Mouse (Mus musculus) mesoderm, embryonic 11.5 days (tissue): ENCODE measurements around the gene Etv5.
"Not testable (repeated sequence)": the region's sequence is repeated elsewhere in the genome, so short reads cannot be mapped to it uniquely, and the experiment has no call there.

ENCODE experiments used
- DNase-seq: peaks from one replicate; pipeline ENCODE4 v3.0.0-alpha.2; 2012; ENCODE audit warnings: low read depth, low spot score

The Etv5 gene

DNA sequence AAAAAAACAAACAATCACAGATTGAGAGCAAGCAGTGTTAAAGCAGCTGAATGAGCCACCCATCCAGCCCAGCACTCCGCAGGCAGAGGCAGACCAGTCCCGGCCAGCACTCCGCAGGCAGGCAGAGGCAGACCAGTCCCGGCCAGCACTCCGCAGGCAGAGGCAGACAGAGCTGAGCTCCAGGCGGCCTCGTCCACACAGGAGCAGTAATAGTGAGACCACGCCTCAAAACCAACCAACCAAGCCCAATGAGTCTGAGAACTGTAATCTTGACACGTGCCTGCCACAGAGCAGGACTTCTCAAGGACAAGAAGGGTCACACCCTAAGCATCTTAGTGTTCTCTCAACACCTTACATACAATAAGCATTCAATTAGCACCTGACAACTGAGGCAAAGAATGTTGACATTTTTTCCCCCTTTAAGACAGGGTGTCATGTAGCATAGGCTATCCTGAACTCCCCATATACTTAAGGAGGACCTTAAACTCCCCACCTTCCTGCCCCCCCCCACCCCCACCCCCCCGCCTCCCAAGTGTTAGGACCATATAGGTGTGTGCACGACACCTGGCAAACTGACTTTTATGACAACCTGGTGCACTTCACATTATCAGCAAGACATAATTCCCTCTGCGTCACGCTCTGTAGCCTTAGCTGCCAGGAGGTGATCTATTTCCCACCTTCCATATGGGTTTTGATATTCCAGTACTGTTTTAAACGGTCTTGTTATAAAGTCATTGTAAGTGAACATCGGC is 44.2 kb downstream of the Etv5 start:
- DNase-seq, result no peak

DNA sequence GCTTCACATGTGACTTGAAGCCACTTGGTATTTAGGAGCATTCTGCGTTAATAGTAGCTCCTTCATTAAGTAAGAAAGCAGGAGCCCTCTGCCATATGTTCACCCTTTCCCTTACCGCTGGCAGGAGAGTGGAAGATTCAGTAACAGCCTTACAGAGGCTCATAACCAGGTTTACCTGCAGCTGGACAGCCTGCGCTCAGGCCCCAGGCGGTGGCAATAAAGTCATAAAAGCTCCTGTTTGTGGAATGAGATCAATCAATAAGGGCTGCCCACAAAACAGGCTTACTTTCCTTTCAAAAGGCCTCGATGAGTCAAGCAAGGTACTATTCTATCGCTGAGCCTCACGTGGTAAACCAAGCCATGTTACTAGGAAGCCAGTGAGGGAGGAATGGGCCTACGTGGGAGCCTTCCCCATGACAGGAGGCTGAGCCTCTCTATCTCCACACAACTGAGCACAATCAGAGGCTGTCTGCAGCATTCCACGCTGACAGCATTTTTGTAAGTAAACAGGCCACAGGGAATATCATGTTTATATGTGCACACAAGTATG is 49.1 kb downstream of the Etv5 start:
- no peak for DNase-seq

DNA sequence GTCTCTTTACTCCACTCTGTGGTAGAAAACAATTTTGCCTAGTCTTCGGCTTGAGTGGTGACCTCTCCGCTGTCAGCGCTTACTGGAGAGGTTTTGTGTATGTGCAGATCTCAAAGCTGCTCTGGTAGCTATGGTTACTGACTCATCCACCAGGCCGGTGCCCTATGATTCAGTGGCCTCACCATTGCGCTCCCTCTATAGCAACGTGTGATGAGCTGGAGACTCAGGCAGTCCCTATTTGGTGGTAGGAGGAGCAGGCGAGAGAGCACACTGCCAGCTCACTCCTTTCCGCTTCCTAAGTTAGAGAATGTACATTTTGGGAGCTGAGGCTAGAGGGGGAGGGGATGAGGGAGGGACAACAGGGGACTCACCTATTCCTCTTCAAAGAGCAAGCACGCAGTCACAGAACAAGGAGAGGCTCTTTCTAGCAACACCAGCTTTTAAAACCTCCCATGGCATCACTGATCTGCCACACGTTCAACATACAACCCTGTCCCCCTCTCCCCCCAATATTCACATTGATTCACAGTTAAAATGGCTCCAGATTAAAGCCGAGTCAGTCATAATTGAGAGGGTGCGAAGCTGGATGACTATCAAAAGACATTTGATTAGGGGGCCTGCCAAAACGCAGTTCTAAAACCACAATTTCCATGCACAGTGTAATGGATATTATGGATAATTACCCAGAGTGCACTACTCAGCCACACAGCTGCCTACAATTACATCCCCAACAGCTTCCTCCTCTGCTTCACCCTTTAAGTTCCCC is 50.2 kb downstream of the Etv5 start:
- DNase-seq, result no peak

DNA sequence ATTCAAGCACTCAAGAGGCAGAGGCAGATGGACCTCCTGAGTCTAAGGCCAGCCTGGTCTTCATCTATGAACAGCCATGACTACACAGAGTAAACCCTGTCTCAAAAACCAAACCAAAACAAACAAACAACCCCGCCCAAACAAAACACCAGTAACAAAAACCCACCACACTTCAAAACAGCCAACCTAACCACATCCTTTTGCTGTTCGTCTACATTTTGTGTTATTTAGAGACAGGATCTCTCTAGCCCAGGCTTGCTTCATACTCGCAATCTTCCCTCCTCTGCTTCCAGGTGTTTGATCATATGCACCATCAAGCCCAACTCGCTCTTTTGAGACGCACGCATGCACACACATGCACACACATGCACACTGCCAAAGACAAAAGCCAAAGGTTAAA is 51.8 kb downstream of the Etv5 start:
- no peak for DNase-seq

DNA sequence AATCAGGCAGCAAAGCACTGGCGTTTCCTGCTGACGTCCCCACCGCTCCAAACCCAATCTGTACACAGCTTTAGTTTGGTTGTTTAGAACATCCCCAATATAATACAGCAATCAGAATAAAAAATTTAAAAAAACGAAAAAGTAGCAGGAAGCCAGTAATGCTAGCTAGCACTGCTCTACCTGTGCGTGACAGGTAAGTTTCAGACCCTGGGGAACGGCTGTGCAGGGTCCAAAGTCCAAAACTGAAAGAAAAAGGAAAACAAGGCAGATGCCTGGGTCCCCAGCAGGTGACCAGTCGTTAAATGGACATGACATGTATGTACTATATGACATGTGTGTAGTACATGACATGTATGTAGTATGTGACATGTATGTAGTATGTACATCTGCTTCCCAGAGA is 57.5 kb downstream of the Etv5 start:
- not testable (repeated sequence) for DNase-seq

DNA sequence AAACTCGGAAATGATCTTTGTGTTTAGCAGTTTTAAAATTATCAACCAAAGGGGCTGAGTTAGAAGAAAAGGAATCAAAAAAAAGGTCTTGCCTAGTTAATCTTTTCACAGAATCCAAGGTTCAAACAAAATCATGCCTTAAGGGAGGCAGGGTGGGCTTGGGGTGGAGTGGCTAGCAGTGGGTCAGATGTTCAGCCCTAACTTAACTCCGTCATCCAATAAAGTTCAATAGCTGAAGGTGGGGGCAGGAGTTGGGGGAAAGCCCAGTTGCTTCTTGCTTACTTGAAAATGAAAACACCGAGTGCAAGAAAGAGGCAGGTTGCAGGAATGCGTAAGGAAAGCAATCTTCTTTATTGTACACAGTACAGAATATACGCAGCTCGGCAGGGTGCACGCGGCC is 58.5 kb downstream of the Etv5 start:
- DNase-seq, result no peak

DNA sequence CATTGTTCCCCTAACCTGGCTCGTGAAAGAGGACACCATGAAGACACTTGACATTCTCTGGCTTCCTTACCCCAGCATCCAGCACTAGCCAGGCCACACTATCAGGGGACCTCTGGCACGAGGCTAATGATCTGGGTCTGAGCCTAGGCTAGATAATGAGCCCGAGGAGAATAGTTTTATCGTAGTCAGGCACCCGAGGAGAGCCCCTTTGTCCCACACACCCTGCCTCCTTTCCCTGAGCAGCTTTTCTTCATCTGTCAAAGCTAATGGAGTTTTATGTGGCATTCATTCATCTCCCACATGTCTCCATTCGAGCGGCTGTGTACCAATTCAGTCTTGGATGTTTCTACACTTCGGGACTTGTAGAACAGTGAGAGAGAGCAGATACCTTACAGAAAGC is 59.5 kb downstream of the Etv5 start:
- DNase-seq, result peak; percentile 48

DNA sequence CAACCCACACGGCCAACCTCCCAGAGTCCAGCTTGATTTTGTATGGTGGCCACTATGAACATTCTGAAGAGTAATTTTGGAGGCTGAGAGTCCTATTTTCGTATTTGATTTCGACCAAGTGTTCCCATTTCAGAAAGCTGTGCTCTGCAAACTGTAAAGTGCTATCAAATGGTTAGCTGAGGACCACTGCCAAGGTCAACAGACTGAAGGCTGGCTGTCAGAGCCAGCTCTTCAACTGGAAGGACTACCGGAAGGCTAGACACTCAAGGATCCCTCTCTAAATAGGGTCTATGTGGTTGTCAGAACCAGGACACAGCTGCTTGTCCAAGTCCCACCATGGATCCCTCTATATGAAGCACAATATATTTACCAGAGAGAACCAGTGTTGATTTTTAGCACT is 60.2 kb downstream of the Etv5 start:
- no peak for DNase-seq

DNA sequence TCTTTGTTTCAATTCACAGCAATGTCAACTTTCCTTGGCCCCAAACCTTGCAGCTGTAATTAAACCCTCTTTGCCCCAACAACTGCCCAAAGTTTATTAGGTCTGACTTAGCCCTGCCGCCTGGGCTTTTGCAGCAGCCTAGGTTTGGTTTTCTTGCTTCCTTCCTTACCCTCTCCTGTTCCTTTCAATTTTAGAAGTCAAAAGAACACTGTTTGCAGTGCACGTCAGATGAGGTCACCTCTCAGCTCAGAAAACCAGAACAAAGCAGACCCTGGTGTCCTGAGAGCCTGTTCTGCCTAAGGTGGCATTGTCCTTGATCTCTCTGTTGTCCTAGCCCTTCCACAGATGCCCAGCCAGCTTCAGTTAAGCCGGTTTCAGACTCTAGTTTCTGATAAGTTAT is 61.8 kb downstream of the Etv5 start:
- no peak for DNase-seq

DNA sequence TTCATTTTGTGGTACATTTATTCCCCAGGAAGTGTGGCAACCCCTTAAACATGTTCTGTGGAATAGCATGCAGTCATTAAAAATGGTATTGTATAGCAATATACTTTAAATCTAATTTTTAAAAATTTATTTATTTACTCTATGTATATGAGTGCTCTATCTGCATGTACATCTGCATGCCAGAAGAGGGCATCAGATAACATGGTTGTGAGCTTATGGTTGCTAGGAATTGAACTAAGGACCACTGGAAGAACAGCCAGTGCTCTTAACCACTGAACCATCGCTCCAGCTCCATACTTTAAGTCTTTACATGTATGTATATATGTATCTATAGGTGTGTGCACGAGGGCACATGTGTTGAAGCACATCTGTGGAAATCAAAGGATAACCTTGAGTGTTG is 64.6 kb downstream of the Etv5 start:
- DNase-seq, result no peak

DNA sequence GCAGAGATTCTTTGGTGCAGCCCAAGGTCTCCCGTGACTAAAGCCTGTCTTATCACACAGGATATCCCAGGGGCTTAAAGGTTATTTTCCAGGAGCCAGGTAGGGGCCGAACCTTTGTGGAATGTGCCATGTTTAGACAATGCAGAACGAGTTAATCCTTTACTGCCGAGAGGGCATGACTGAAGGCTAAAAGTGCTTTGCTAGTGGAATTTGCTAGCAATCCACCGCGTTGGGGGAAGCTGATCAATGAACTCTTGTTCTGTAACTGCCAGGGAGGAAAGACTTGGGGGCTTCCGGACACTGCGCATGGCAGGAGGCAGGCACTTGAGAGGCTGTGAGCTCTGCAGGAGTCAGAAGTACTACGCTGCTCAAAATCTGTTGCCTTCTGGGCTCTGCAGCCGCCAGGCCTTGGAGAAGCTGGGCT is 66.8 kb downstream of the Etv5 start:
- peak; percentile 33 for DNase-seq

DNA sequence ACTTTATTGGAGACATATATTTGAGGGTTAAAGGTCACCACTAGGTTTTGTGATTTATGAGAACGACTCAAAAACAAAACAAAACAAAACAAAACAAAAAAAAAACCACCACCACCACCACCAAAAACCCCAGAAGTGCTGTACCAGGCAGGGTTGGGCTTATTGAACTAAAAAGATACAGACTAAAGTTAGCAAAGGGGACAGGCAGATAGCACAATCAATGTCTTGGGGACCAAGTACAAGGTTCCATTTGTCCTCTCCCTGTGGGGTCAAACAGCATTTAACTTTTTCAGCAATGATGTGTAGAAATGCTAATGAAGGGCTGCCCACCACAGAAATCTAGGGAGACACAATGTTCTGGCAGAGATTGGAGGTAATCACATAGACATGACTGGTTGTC is 67.3 kb downstream of the Etv5 start:
- DNase-seq, result no peak

DNA sequence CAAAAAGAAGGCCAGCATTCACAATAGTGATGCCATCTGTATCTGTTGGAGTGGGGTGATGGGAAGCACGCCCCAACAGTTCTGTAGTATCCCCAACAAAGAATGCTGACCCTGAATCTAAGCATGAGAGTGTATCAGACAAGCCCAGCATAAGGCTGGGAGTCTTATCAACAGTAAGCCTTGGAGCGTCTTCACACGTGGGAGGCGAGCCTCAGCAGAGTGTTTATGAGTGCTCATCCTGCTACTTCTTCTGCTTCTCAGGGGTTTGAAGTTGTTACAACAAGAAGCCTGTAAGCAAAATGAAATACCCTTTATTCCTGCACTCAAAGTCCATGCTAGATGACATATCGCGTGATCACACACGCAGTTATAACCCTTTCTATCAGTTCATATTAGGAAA is 72.4 kb downstream of the Etv5 start:
- no peak for DNase-seq

DNA sequence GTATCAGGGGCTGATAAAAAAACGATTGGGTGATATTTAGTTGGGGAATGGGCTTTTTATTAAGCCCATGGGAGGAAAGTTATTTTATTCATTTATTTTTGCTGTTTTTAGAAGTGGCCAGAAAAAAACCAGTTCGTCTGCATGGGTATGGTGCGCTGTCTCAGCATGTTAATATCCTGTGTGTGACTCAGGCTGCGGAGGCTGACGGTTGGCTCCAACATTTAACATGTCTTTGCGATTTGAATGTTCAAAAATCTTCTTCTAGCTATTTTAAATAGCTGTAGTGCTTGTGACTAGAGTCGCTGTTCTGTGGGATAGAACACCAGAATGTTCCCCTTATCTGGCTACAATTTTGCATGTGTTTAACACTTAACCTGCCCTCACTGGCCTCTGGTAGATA is 73.5 kb downstream of the Etv5 start:
- no peak for DNase-seq

DNA sequence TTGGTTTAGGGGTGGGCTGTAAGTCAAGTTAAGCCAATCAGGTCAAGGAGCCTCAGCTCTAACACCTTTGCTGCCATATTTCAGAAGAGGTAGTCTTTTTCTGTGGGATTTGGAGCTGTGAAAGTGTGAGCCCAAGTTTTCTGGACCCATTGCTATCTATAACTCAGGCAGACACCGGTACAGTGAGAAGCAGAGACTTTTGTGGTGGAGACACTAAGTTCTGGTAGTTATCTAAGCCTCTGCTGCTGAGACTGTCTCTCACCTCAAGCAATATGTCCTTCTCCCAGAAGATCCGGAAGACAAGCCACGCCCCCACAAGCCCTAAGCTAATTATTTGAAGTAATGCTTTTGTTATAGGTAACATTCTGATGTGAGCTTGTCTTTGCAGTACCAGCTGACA is 73.9 kb downstream of the Etv5 start:
- no peak for DNase-seq

DNA sequence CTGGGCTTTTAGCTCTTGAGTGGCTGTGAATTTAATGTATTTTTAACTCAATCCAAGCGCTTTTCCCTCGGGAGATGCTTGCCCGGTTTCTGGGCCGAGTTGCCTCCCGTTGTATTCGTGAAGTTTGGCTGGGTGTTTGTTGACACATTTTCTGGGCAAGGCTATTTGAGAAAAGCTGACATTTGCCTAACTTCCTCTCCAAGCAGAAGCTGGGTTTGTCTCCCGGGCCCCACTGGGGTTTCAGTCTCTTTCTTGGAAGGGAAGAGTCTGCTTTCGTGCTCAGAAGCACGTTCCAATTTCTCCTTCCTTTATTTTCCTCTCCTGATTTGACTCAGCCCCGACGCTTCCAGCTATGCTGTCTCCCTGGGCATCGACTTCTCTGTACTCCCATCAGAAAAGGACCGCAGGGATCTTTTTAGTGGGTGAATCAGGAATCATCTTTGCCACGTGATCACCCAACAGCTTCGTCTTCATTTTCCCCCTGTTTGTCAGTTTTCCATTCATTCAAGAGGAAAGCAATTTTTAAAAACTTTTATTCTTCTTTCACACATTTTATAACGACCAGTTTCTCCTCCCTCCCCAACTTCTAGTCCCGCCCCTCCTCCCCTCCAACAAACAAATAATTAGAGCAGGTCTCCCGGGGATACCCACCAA is 80.7 kb downstream of the Etv5 start:
- peak; percentile 9 for DNase-seq

DNA sequence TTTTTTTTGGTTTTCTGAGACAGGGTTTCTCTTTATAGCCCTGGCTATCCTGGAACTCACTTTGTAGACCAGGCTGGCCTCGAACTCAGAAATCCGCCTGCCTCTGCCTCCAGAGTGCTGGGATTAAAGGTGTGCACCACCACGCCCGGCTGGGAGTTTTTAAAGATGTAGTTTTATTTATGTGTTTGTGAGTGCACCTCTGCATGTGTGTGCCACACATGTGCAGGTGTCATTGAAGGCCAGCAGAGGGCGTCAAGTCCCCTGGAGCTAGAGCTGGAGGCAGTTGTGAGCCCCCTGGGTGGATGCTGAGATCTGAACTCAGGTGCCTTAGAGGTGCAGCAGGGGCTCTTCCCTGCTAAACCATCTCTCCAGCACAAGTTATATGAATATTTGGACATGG is 85.3 kb downstream of the Etv5 start:
- not testable (repeated sequence) for DNase-seq

DNA sequence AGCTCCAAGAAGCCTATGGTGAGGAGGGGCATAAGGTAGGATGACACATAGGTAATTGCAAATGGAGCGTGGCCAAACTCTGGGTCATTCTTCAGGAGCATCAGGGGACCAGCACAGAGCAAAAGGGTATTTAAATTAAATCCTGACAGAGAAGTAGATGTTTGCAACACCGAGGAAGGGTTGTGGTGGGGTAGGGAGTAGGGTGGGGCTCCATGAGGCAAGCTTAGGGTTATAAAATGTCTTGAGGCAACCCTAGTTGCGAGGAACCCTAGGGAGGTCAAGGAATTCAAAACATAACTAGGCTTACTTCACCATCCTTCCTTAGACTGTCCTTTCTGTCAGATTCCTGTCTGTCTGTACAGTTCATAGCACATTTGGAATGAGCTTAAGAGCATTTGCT is 85.9 kb downstream of the Etv5 start:
- DNase-seq, result no peak

DNA sequence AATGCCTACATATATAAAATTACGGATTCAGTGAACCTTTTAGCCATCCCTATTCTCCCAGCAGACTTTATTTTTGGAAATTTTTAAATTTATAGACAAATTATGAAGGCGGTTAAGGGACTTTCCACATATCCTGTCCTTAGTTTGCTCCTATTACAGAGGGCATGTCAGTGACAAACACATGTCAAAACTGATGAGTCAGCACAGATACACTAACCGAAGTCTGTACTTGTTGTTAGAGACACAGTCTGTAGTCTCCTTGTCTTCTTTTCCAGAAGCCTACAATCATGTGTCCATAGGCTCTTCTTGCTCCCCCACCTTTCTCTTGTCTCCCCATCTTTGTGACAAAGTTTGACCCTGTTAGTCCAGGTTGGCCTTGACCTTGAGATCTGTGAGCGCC is 88.3 kb downstream of the Etv5 start:
- DNase-seq, result no peak

DNA sequence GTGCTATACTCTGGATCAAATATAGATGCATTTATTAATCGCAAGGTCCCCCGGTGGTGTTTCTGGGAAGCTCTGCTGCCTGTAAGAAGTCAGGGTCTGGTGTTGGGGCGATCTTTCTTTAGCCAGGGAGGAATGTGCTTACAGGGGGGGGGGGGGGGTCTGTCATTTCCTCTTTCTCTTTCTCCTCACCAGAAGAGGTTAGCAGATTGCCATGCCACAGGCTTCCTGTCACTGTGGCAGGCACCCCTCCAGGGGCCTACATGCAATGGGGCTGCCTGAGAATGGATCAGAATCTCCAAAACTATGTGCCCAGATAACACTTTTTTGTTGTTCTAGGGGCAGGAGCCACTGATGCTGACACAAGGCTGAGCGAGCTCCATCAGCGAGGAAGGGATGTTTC is 89.7 kb downstream of the Etv5 start:
- no peak for DNase-seq

DNA sequence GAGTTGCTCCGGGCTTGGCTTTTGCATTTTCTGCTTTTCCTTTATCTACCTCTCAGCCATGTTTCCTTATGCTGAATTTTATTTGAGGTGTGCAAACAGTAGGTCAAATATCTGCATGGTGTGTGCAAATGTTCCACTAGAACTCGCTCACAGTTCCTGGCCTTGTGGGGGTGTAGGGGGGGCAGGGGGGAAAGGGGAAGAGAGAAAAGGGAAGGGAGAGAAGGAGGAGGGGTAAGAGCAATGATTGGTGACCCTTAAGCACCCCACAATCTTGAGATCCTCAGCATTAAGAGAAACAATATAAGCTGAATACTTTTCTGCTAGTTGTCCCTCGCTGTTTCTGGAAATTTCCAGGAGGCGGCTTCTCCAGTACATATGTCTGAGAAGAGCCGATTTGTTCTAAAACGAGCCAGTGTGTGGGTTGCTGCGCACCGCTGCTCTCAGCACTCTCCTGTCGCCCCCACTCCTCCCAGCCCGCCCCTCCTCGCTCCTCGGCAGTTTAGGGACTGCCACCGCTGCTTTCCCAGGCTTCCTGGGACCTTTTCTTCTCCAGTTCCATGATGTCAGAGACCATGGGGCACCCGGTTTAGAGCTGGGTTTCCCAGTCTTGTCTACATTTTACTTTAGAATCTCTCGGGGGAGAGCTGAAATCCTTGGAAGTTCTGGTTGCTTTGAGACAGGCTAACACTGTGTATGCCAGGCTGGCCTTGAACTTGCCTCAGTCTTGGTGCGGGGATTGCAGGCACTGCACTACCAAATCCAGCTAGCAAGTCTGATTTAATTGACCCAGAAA is 90.8 kb downstream of the Etv5 start:
- no peak for DNase-seq

DNA sequence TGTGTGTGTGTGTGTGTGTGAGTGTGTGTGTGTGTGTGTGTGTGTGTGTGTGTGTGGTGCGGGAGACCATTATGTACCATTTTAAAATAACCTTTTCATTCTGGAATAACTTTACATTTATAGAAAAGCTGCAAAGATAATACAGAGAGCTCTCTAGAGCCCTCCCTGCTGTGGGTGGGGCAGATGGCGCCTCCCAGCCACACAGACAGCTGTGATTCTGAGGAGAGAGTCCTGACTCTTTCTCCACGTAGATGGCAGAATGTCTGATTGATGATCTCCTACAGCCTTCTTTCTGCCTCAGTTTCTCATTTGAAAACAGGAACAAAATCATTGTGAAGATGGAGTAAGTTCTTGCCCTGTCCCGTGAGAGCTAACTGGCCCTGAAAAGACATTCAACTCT is 91.5 kb downstream of the Etv5 start:
- DNase-seq, result no peak
